17 mouse cellular contexts compared by ENCODE assay signal in the genomic region with DNA sequence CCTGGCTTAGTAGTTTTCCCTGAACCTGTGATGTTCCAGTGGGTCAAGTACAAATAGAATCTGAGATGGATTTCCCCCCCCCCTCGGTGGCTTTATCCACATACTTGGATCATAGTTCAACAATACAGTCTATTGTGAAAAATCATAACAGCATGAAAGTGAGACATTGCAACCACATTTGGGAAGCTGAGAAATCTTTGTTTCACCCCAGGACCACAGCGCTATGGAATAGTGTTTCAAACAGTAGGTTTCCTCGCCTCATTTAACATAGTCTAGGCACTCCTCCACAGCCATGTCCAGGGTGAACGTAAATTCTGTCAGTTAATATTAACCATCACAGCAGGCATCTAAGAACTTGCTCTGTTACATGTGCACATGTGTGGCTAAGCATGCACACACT. TPM values are rescaled to one million over a fixed set of nuclear protein-coding genes. Genes with fewer than 3 reads are reported as not detected.
"Had no signal": no experiment of that assay in that cellular context is flagged by ENCODE, and none has a peak within 500 bp of the region (broad histone marks: within the 10 kb centered on the region; RNA-seq: fewer than 3 reads in every experiment).

No protein-coding gene starts in this region.

- H3K27me3 ChIP-seq: liver, embryonic 13.5 days; midbrain, embryonic 15.5 days; stomach, embryonic 15.5 days had no signal

- H3K4me2 ChIP-seq: liver, embryonic 13.5 days; midbrain, embryonic 12.5 days; midbrain, embryonic 15.5 days; stomach, embryonic 15.5 days had no signal

- H3K9ac ChIP-seq: liver, embryonic 13.5 days; midbrain, embryonic 12.5 days; midbrain, embryonic 15.5 days; stomach, embryonic 15.5 days had no signal

- H3K4me3 ChIP-seq: layer of hippocampus, adult 2 months; liver, embryonic 13.5 days; midbrain, embryonic 12.5 days; midbrain, embryonic 15.5 days; stomach, embryonic 15.5 days had no signal

- H3K9me3 ChIP-seq: liver, embryonic 13.5 days; midbrain, embryonic 12.5 days; midbrain, embryonic 15.5 days; stomach, embryonic 15.5 days had no signal

- ATAC-seq: intestine, postnatal 0 days; midbrain, embryonic 15.5 days had no signal

- H3K27ac ChIP-seq: layer of hippocampus, adult 2 months; liver, embryonic 13.5 days; macrophage; midbrain, embryonic 12.5 days; midbrain, embryonic 15.5 days; stomach, embryonic 15.5 days had no signal

- DNase-seq: layer of hippocampus, adult 9-11 months; liver, embryonic 13.5 days; lung, adult 2 months; right cerebral cortex, postnatal 25 days; spleen, adult 18-20 months; thymus, postnatal 25 days had no signal

RNA-seq across cellular contexts. Expression of a gene that starts 8.8 kb away (rescaled TPM):
- polyA plus RNA-seq: intestine, embryonic 14.5 days; intestine, postnatal 0 days; large intestine, adult 2 months; liver, adult 2 months; liver, embryonic 13.5 days; liver, embryonic 16.5 days; macrophage; midbrain, embryonic 12.5 days; midbrain, embryonic 15.5 days; neural tube, embryonic 14.5 days had no signal

RNA-seq across cellular contexts. Expression of a gene that starts 24.8 kb away (rescaled TPM):
- polyA plus RNA-seq: large intestine, adult 2 months; liver, adult 2 months; liver, embryonic 13.5 days; liver, embryonic 16.5 days; lung, adult 2 months; macrophage had no signal
